Mouse (Mus musculus) embryonic facial prominence, embryonic 11.5 days (tissue): ENCODE data around the gene Slc44a5. TPM values are rescaled to one million over a fixed set of nuclear protein-coding genes. Genes with fewer than 3 reads are reported as not detected.

Source experiments
- ATAC-seq: fragments of 200-750 bp; cut with Nextera tagmentation; replicated peaks from 2 replicates; pipeline ENCODE4 v1.8.0; 2017; ENCODE audit warnings: low read depth; ENCODE audit not compliant: insufficient number of reproducible peaks, low FRiP score, low TSS enrichment
- DNase-seq: peaks from one replicate; pipeline ENCODE4 v3.0.0-alpha.2; 2015; ENCODE audit warnings: low spot score
- H3K27ac ChIP-seq: fragments of 300-500 bp; sonication (generic); replicated peaks from 2 replicates; pipeline ENCODE4 v1.5.1; 2014; ENCODE audit warnings: mild to moderate bottlenecking, low read depth, low read length, control low read depth
- H3K27me3 ChIP-seq: fragments of 300-500 bp; sonication (generic); 2 replicates; pipeline ENCODE4 v1.6.1; 2014; ENCODE audit warnings: mild to moderate bottlenecking, low read length, moderate library complexity, mixed read lengths; ENCODE audit not compliant: control insufficient read depth, insufficient read depth
- H3K36me3 ChIP-seq: fragments of 300-500 bp; sonication (generic); replicated peaks from 2 replicates; pipeline ENCODE4 v1.6.1; 2014; ENCODE audit warnings: low read depth, mild to moderate bottlenecking, low read length, moderate library complexity, mixed read lengths; ENCODE audit not compliant: control insufficient read depth, insufficient read depth
- H3K4me1 ChIP-seq: fragments of 300-500 bp; sonication (generic); 2 replicates; pipeline ENCODE4 v1.6.1; 2014; ENCODE audit warnings: low read length, mixed read lengths; ENCODE audit not compliant: control insufficient read depth, insufficient read depth
- H3K4me2 ChIP-seq: fragments of 300-500 bp; sonication (generic); 2 replicates; pipeline ENCODE4 v1.6.1; 2014; ENCODE audit warnings: low read depth, mild to moderate bottlenecking, control low read depth, low read length, moderate library complexity
- H3K4me3 ChIP-seq: fragments of 300-500 bp; sonication (generic); 2 replicates; pipeline ENCODE4 v1.5.1; 2014; ENCODE audit warnings: low read depth, low read length, control low read depth
- H3K9ac ChIP-seq: fragments of 300-500 bp; sonication (generic); replicated peaks from 2 replicates; pipeline ENCODE4 v1.6.1; 2014; ENCODE audit warnings: mild to moderate bottlenecking, control low read depth, low read length
- H3K9me3 ChIP-seq: fragments of 300-500 bp; sonication (generic); replicated peaks from 2 replicates; pipeline ENCODE4 v1.6.1; 2016; ENCODE audit warnings: mild to moderate bottlenecking, low read length, inconsistent platforms, mixed read lengths; ENCODE audit not compliant: control insufficient read depth
- WGBS: fragments of 180-500 bp; shearing (Covaris S2); extraction: QIAGEN DNeasy Blood & Tissue Kit; methylation state at CpG from one replicate; pipeline ENCODE4 v1.1.7; 2014; 5-methylcytosine and 5-hydroxymethylcytosine counted together
- polyA plus RNA-seq: library from polyadenylated mRNA; unstranded; fragments of >200 nt; fragmentation: Nextera tagmentation; extraction: Ambion mirVana; gene quantifications from 2 replicates; pipeline ENCODE4 v1.2.1, GENCODE M21; 2014

Gene Slc44a5
- polyA plus RNA-seq, 1 experiment from 2014 or later = 1.3 TPM

GRCm38 (mm10) chr3:154089996-154090395 is 116.8 kb downstream of the Slc44a5 start:
- no peak overlapping the region for H3K9ac ChIP-seq
- no peak for ATAC-seq
- H3K36me3 ChIP-seq = no peaks in the 10 kb centered on the region
- no peaks in the 10 kb centered on the region for H3K9me3 ChIP-seq
- H3K4me3 ChIP-seq = no peak overlapping the region
- H3K4me2 ChIP-seq = no peak overlapping the region
- H3K27ac ChIP-seq = no peak overlapping the region
- DNase-seq = no peak
- H3K27me3 ChIP-seq = no peaks in the 10 kb centered on the region
- WGBS = 66% methylated on average over 5 of the region's 5 CpGs
- H3K4me1 ChIP-seq = no peaks in the 10 kb centered on the region

- H3K27me3 ChIP-seq = no peaks in the 10 kb centered on the region
- H3K9me3 ChIP-seq = no peaks in the 10 kb centered on the region
- H3K4me1 ChIP-seq = no peaks in the 10 kb centered on the region
- H3K9ac ChIP-seq = no peak overlapping the region
- H3K4me3 ChIP-seq = no peak overlapping the region
- no peak overlapping the region for H3K27ac ChIP-seq
- ATAC-seq (no peak), DNase-seq (no peak)
- H3K36me3 ChIP-seq = no peaks in the 10 kb centered on the region
- 83% methylated on average over 15 of the region's 15 CpGs for WGBS
- no peak overlapping the region for H3K4me2 ChIP-seq
Observed at GRCm38 (mm10) chr3:154091468-154092338, 118.5 kb downstream of the Slc44a5 start.

- H3K4me2 ChIP-seq = no peak overlapping the region
- ATAC-seq = 0 out of 2 replicates have a peak, but pooled peaks have one; percentile 58
Observed at GRCm38 (mm10) chr3:154092466-154092865, 119.2 kb downstream of the Slc44a5 start.

GRCm38 (mm10) chr3:154093745-154094322 is 120.6 kb downstream of the Slc44a5 start:
- H3K9me3 ChIP-seq = no peaks in the 10 kb centered on the region
- H3K9ac ChIP-seq = no peak overlapping the region
- ATAC-seq = no peak
- 54% methylated on average over 8 of the region's 8 CpGs for WGBS
- no peak overlapping the region for H3K27ac ChIP-seq
- no peaks in the 10 kb centered on the region for H3K27me3 ChIP-seq
- no peak overlapping the region for H3K4me2 ChIP-seq
- peak; percentile 14 for DNase-seq
- H3K36me3 ChIP-seq = no peaks in the 10 kb centered on the region
- H3K4me3 ChIP-seq = no peak overlapping the region
- no peaks in the 10 kb centered on the region for H3K4me1 ChIP-seq

More at GRCm38 (mm10) chr3:154092466-154092865, 119.2 kb downstream of the Slc44a5 start:
- WGBS = 50% methylated on average over 7 of the region's 7 CpGs
- Histone ChIP-seq H3K27me3 (no peaks in the 10 kb centered on the region), H3K9ac (no peak overlapping the region), H3K36me3 (no peaks in the 10 kb centered on the region), H3K27ac (no peak overlapping the region), H3K4me1 (no peaks in the 10 kb centered on the region), H3K4me3 (no peak overlapping the region), H3K9me3 (no peaks in the 10 kb centered on the region)
- DNase-seq = no peak

GRCm38 (mm10) chr3:154101671-154102070 is 128.4 kb downstream of the Slc44a5 start:
- H3K36me3 ChIP-seq = no peaks in the 10 kb centered on the region
- ATAC-seq (no peak), DNase-seq (no peak)
- WGBS = 82% methylated on average over 9 of the region's 9 CpGs
- H3K9me3 ChIP-seq = no peaks in the 10 kb centered on the region
- no peak overlapping the region for H3K9ac ChIP-seq
- no peaks in the 10 kb centered on the region for H3K4me1 ChIP-seq
- H3K4me2 ChIP-seq = no peak overlapping the region
- H3K27ac ChIP-seq = no peak overlapping the region
- H3K27me3 ChIP-seq = no peaks in the 10 kb centered on the region
- H3K4me3 ChIP-seq = no peak overlapping the region

GRCm38 (mm10) chr3:154110528-154110927 is 137.3 kb downstream of the Slc44a5 start:
- no peak overlapping the region for H3K9ac ChIP-seq
- H3K36me3 ChIP-seq = no peaks in the 10 kb centered on the region
- H3K4me1 ChIP-seq = no peaks in the 10 kb centered on the region
- H3K27me3 ChIP-seq = no peaks in the 10 kb centered on the region
- ATAC-seq (no peak), DNase-seq (no peak)
- H3K9me3 ChIP-seq = no peaks in the 10 kb centered on the region
- no peak overlapping the region for H3K4me2 ChIP-seq
- H3K4me3 ChIP-seq = no peak overlapping the region
- WGBS = 78% methylated on average over 5 of the region's 5 CpGs
- no peak overlapping the region for H3K27ac ChIP-seq

GRCm38 (mm10) chr3:154111221-154111620 is 138.0 kb downstream of the Slc44a5 start:
- DNase-seq = no peak
- no peak overlapping the region for H3K27ac ChIP-seq
- no peak overlapping the region for H3K4me3 ChIP-seq
- H3K4me1 ChIP-seq = no peaks in the 10 kb centered on the region
- no peak for ATAC-seq
- 74% methylated on average over 5 of the region's 5 CpGs for WGBS
- H3K4me2 ChIP-seq = no peak overlapping the region
- no peaks in the 10 kb centered on the region for H3K9me3 ChIP-seq
- H3K9ac ChIP-seq = no peak overlapping the region
- H3K36me3 ChIP-seq = no peaks in the 10 kb centered on the region
- no peaks in the 10 kb centered on the region for H3K27me3 ChIP-seq

- Histone ChIP-seq H3K4me2 (no peak overlapping the region), H3K27me3 (no peaks in the 10 kb centered on the region), H3K9ac (no peak overlapping the region), H3K27ac (no peak overlapping the region), H3K9me3 (no peaks in the 10 kb centered on the region), H3K4me1 (no peaks in the 10 kb centered on the region), H3K4me3 (no peak overlapping the region), H3K36me3 (no peaks in the 10 kb centered on the region)
- no peak for ATAC-seq
- WGBS = 78% methylated on average over 9 of the region's 9 CpGs
- no peak for DNase-seq
Observed at GRCm38 (mm10) chr3:154114991-154115390, 141.8 kb downstream of the Slc44a5 start.
